Mouse (Mus musculus) ES-E14 (cell line): ENCODE results near the gene Emc8.

Source experiments
- MAFK ChIP-seq: IDR thresholded peaks from 2 replicates; pipeline ENCODE4 v1.6.1; 2014; ENCODE audit warnings: mild to moderate bottlenecking, low read depth, low read length, inconsistent platforms; ENCODE audit not compliant: insufficient read depth
- ZC3H11A ChIP-seq: IDR thresholded peaks from 2 replicates; pipeline ENCODE4 v1.6.1; 2012; ENCODE audit warnings: low read depth, mild to moderate bottlenecking, inconsistent platforms, low read length, borderline replicate concordance
- ZNF384 ChIP-seq: IDR thresholded peaks from 2 replicates; pipeline ENCODE4 v1.6.1; 2012; ENCODE audit warnings: low read depth, low read length, inconsistent platforms

DNA sequence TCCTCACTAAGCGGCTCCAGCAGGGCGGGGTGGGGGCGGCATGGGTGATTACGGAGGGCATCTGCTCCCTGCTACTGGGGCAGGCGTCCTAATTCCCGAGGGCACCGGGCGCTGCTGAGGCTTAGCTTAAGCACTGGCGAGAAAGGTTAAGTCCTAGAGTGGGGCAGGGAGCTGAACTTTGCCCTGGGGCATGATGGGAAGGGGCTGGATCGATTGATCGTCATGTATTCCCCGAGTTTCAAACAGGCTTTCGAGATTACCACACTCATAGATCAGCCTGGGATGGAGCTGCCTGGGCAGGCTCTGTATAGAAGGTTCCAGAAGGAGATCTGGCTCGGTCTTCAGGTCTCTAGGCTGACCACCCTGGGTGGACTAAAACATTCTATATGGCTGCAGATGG lies 46.2 kb downstream of the Emc8 start:
- TF ChIP-seq ZNF384 (no peak), MAFK (no peak), ZC3H11A (no peak)
